Mouse (Mus musculus) CD4-positive, CD25-positive, alpha-beta regulatory T cell (primary cell): ENCODE measurements around the gene Ctnnb1. TPM values are rescaled to one million over a fixed set of nuclear protein-coding genes. Genes with fewer than 3 reads are reported as not detected.

Source experiments
- polyA plus RNA-seq: library from polyadenylated mRNA; unstranded; fragments of 100-300 nt; shearing (Covaris generic); gene quantifications from one replicate; pipeline ENCODE4 v1.2.1, GENCODE M21; 2017

Gene Ctnnb1
- polyA plus RNA-seq = 200 TPM

DNA sequence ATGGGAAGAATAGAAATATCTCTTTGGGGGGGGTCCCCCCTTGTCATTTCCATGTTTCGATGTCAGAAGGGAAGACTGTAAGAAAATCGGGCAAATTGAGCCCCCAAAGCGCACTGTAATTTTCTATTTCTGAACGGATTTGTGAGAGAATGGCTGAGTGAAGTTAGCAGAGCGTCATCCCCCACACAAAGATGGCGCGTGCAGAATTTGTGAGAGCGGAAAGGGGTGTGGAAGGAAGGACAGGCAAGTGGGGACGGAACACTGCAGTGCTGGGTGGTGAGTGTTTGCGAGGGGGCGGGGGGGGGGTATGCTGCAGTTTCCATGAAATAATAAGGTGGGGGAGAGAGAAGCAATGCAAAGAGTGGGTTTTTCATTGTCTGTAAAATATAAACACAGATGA, at the start of gene Ctnnb1:
Gene Ctnnb1 (plus strand): TSS at position 136 of the 400 bp plus-strand sequence.

